Mouse (Mus musculus): ENCODE measurements around the gene Atp8a1.

GRCm38 (mm10) chr5:67621230-67621629, 226.0 kb downstream of the Atp8a1 start:
- no peak for TF ChIP-seq CEBPB (IDR thresholded peaks at IDR 0.05; ENCODE audit: low read depth)
- no peak for TF ChIP-seq CTCF (IDR thresholded peaks at IDR 0.05; ENCODE audit: control insufficient read depth, insufficient read depth, insufficient read length)

Measured in C2C12 (cell line).